Mouse (Mus musculus): Measurements from ENCODE around the gene Gm11032.
"Not testable (repeated sequence)": the region's sequence is repeated elsewhere in the genome, so short reads cannot be mapped to it uniquely, and the experiment has no call there.

Gm11032 gene

DNA sequence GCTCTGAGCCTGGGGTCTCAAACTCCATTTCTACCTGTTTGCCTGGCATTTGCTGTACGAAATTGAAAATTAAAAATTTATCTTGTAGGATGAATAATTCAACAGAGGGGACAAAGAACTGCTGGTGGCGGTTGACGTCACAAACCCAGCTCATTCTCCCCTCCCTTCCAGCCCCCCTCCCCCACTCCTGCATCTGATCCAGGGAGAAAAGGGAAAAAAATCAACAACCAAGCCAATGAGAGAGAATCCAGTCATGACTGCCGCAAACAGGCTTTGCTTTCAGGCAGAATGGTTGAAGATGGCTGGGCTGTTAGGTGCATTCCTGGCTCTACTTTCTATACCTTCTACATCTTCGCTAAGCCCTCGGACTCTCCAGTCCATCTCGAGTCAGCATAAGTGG, 6.1 kb downstream of the Gm11032 start:
- no peak for DNase-seq (ENCODE audit: low read depth, low spot score)

DNA sequence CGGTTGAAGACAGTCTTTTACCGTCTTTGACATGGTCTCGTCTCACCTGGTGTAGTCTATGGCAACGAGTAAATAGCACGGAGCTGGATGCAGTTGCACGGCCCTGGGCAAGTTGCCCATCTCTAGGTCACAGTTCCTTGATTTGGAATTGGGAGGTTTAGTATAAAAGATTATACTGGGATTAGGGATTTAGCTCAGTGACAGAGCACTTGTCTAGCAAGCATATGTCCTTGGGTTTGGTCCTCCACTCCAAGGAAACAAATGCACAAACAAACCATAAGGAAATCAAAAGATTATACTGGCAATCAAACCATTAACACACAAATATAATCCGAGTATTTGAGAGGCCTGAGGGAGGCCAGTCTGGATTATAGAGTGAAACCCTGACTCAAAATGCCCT, 7.8 kb downstream of the Gm11032 start:
- no peak for DNase-seq (ENCODE audit: low read depth, low spot score)

DNA sequence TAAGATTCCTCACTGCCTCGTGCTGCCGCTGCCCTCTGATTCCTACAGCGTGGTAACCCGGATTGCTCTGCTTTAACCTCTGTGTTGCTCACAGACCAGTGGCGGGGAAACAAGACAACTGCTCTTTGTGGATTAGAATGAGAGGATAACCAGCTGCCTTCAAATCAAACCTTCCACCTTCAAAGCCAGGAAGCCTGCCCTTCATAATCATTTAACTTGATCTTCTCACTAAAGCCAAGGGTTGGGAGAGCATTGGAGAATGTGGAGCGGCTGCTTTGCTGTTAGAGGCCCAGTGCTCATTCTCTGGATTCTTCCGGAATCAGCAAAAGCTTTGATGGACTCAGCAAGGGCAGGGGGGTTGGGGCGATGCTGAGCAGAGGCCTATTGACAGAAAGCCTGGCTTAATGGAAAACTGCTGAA, 10.0 kb downstream of the Gm11032 start:
- DNase-seq (ENCODE audit: low read depth, low spot score) = no peak

DNA sequence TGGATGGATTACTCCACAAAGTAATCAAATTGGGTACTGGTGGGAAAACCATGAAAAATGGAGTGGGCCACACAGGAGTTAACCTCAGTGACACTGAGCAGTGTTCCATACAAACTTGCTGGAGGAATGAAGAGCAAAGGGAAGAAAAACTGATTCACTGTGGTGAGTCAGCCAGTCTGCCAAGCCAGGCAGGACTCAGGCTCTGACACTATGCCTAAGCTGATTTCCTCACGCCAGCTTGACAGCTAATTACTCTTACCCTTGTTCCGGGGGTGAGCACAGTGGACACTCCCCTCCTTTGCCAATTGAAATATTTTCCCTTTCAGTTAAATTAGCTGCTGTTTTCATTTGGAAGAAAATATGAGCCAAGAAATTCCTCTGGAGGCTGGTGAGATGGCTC, 13.6 kb downstream of the Gm11032 start:
- DNase-seq (ENCODE audit: low read depth, low spot score) = no peak

DNA sequence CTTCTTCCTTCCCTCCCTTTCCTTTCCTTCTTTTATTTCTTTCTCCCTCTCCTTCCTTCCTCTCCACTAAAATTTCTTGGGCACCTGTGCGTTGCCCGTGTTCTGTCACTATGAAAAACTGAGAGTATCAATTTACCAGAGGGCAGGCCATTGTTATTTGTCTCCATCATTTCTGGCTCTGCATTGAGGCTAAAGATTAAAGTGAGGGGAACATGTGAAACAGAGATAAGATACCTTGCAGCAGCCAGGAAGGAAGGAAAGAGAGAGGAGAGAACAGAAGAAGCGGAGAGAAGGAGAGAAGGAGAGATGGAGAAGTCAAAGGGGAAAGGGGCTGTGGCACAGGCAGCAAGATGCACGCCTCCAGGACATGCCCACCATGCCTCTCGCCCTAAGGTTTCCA, 14.5 kb downstream of the Gm11032 start:
- no peak for DNase-seq (ENCODE audit: low read depth, low spot score)

DNA sequence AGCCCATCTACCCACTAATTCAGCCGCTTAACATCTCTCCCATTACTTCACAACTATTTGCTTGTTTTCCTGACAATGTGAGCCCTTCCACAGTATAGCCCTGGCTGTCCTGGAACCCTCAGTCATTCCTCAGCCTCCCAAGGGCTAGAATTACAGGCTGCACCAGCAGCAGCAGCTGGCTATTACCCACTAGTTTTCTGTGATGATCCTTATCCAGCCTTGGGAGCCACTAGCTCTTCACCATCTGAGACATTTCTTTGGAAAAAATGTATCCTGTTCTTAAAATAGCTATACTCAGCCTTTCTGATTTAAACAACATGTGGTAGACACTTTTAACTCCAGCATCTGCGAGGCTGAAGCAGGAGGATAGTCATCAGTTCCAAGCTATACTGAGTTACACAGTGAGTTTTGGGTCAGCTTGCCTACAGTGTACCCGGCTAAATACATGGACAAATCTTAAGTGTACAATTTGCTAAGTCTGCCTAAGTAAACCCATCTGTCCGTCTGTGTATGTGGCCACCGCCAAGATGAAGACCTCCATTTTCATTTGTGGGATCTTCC, 17.0 kb downstream of the Gm11032 start:
- DNase-seq (ENCODE audit: low read depth, low spot score) = no peak

DNA sequence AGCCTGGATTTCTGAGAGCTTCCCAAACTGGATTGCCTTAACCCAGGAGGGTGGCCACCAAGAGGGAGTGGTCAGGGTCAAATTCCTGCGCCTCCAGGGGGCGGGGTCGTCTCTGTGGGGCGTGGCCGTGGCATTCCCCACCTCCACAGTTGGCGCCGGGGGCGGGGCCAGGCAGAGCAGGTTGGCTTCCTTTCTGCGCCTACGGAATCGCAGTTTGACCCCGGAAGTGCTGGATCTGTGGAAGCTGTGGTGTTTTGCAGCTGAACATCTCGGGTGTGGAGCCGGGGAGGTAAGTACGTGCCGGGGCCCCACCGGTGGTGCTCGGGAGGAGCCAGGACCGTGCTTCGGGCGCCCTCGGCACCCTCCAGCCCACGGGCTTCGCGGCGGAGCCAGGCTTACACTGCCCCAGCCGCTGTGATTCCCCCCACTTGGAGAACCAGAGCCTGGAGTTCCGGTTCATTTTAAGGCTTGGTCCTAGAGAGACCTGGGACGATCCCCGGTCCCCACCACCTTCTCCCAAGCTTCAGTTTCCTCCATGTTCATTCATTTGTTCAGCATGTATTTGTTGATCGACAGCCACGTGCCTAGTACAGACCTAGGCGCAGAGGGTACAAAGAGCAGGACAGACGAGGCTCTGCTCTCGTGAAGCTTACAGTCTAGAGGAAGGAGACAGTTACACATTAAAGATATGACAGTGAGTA, 17.8 kb downstream of the Gm11032 start, which contains the start of gene Ascc2:
Gene Ascc2 (plus strand): TSS at position 214 of the 701 bp plus-strand sequence.
- DNase-seq (ENCODE audit: low read depth, low spot score) = peak; percentile 90

DNA sequence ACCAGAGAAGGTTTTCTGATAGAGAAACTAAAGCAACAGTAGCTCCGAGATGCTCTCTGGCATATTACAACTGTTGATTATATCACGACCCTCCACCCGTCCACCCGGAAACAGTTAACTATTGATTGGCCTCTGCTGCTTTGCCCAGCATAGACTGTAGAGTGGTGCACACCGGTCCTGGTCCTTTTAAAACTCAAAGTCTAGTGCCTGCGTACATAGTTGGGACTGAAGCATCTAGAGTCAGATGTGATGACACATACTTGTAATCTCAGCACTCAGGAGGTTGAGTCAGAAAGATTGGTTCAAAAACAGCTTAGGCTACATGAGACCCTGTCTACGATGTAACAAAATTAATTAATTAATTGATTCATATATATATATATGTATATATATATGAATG, 18.4 kb downstream of the Gm11032 start:
- no peak for DNase-seq (ENCODE audit: low read depth, low spot score)

DNA sequence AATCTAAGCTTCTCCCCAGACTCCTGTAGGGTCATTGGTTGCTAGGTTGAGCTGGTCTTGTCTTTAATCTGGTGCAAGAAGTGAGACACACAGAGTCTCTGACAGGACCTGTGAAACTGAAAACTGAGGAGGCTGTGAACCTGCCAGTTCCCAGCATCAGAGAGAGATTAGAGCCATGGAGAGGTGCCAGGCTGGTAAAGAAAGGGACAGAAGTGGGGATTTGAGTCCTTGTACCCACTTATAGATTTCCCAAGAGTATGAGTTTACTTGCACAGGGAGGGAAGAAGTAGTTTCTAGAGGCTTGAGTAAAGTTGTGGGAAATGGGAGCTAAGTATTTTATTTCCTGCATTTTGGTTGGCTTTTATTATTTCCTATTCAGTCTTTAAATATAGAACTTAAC, 21.3 kb downstream of the Gm11032 start:
- DNase-seq (ENCODE audit: low read depth, low spot score) = no peak

DNA sequence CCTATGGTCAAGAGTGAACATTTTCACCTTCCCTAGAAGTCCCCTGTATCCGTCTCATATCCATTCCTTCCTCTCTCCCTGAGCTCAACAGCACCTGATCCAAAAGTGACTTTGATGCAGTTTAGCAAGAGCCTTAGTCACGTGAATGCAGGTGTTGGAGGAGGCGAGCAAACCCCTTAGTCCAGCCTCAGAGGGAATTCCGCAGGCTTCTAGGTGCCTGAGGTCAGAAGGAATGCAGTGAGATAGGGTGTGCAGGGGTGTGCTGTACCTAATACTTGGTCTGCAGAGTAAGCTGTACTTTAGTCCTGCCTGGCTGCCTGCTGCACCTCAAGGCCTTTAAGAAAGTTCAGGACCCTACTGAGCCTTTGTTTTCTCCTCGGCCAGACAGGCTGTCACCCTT, 23.9 kb downstream of the Gm11032 start:
- no peak for DNase-seq (ENCODE audit: low read depth, low spot score)

DNA sequence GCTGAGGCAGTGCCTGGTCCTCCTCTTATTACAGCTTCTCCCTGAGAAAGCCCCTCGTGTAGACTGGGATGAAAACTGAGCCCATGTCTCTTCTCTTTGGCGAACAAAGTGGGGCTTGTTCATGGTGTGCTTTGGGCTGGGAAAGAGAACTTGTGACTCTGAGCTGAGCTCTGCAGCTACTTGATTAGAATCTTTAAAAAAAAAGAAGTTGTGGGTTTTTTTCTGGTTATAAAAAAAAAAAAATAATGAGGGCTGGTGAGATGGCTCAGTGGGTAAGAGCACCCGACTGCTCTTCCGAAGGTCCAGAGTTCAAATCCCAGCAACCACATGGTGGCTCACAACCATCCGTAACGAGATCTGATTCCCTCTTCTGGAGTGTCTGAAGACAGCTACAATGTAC, 25.3 kb downstream of the Gm11032 start:
- not testable (repeated sequence) for DNase-seq (ENCODE audit: low read depth, low spot score)

DNA sequence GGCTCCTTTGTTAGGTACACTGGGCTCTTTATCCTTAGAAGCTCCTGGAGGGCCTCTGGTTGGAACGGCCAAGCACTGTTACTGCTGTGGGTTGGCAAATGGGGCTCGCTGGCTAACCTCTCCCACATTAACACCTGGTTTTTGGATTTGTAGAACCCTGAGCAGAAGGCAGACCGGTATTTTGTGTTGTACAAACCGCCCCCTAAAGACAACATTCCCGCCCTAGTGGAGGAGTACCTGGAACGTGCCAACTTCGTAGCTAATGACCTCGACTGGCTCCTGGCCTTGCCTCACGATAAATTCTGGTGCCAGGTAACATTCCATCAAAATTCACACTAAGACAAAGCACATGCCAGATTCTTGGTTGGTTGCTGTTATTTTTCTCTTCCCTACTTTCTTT, 26.5 kb downstream of the Gm11032 start:
- no peak for DNase-seq (ENCODE audit: low read depth, low spot score)

DNA sequence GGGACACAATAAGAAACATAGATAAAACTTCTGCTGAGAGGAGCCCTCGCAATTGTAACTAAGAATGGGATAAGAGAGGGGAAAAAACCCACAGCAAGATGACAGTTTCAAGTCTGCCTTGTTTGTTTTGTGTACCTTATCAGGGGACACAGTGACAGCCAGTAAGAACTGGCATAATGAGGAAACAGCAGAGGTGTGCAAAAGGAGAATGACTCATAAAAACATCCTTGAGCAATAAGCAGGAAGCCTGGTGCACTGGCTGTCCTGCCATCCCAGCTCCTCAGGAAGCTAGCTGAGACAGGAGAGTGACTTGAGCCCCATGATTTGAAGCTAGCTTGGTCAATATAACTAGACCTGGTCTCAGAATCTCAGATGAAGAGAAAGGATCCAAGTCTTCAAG, 40.0 kb downstream of the Gm11032 start:
- no peak for DNase-seq (ENCODE audit: low read depth, low spot score)

DNA sequence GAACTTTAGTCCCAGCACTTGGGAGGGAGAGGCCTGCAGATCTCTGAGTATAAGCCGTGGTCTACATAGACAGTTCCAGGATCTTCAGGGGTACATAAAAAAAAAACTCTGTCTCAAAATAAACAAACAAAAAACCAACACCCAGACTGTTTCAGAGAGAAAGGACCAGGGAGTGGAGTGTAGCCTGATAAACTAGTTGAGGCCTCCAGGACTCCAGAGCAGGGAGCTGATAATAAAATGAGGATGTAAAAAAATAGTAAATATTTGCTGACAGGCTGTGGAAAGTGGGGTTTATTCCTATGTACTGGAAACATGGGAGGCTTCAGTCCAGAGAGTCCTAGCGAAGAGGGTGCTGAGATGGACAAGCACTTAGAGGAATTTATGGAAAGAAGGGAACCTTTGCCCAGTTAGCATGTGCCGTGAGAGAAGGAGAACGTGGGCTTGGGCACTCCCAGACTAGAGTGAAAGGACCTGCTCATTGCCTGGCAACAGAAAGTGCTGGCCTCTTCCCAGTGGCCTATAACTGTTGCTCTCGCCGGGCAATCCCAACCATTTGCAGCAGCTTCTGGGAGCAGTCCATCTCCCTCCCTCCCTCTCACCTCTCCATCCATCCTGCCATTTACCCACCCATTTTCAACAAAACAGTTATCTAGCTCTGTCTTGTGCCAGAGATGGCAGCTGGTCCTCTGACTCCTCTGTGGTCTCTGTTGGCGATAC, 40.6 kb downstream of the Gm11032 start:
- no peak for DNase-seq (ENCODE audit: low read depth, low spot score)

DNA sequence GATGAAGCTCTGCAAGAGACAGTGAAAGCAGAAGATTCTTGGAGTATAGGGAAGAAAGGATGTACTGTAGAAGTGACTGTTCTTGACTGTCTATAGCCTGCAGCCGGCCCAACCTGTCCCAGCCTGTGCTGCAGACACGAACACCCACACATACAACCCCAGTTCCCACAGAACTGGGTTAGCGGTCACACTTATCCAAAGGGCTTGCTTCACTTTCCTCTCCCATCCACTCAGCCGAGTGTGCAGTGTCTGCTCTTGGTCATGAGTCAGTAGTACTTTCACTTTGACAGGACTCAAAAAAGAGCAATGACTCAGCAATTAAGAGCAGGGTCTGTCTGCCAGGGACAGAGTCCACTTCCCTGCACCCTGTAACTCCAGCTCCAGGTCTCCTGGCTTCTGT, 41.5 kb downstream of the Gm11032 start:
- no peak for DNase-seq (ENCODE audit: low read depth, low spot score)

DNA sequence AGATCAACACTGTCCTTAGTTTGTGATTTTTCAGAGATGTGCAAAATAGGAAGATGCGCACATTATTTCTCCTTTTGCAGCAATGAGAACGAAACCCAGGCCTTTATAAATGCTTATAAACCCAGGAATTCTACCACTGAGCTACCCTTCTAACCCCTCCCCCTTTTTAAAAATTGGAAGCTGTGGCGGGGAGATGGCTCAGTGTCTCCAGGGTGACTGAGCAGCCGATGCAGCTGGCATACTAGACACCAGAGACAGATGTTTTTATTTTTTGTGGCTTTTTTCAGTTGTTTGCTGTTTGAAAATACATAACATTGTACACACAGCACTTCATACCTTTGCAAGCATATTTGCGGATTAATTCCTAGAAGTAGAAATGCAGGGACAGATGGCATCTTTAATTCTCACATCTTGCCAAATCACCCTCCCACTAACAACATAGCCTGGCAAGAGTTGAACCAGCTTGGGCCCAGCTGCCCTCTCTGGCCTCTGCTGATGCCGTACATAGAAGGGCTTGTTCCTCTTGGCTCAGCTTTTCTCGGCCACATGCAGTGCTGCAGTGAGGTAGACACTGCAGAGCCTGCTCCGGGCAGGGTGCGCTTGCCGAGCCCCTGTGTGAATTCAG, 42.1 kb downstream of the Gm11032 start:
- DNase-seq (ENCODE audit: low read depth, low spot score) = no peak

DNA sequence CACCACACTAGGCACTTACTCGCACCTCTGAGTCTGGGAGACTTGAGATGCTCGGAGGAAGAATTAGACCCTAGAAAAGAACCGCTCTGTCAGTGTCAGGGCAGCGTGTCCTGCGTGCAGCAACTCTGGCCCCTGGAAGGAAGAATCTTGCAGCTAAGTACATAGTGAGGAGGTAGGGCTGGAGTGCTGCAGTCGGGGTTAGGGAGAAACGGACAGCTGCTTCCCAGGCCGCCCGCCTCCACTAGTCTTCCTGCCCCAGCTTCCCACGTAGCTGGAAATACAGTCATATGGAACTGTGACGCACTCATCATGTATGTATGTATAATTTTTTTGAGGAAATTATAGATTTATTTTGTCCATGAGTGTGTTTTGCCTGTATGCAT, 42.6 kb downstream of the Gm11032 start:
- DNase-seq (ENCODE audit: low read depth, low spot score) = no peak

Measured in embryo, embryonic 11.5 days (tissue).